Mouse (Mus musculus) olfactory bulb, adult 2 months (tissue): ENCODE measurements at regions not wholly inside any gene's neighbourhood (a gene's known extent, or its start where the extent isn't known, plus 50 kb on each side); places are given as distances from the start of the nearest gene placed in this dataset.

Experiments used
- CTCF ChIP-seq: fragments of 200-500 bp; IDR thresholded peaks from 2 replicates; pipeline ENCODE4 v1.5.1; 2012; ENCODE audit warnings: low read depth, mild to moderate bottlenecking, low read length, moderate library complexity; ENCODE audit not compliant: insufficient read depth
- POLR2A ChIP-seq: fragments of 200-500 bp; IDR thresholded peaks from 2 replicates; pipeline ENCODE4 v1.6.1; 2012; ENCODE audit warnings: mild to moderate bottlenecking, low read depth, low read length, moderate library complexity; ENCODE audit not compliant: insufficient read depth

DNA sequence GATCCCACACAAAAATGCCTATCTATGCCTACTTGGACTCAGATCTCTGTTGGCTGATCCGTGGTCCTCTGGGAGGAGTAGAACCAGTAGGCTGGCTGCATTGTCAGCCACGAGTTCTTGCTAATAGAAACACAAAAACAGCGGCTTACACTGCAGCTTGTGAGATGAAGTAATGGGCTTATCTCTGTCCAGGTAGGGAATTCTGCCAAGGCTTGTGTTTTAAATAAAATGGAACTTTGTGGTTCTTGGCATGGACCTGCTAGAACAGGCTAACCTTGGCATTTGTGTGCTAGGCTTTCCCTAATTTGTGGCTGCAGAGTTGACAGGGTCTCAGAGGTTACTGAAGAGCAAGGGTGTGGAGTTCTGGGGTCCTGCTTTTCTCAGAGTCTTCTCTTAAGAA lies 242.1 kb upstream of the Auts2 start:
- no peak for TF ChIP-seq CTCF
- no peak for TF ChIP-seq POLR2A
